Mouse (Mus musculus): ENCODE measurements around the gene Ddit4l. TPM values are rescaled to one million over a fixed set of nuclear protein-coding genes. Genes with fewer than 3 reads are reported as not detected.

The Ddit4l gene
- total and polyA plus RNA-seq, 3 experiments = 2.1 to 2.8 (median 2.3) TPM

- H3K4me1 ChIP-seq (ENCODE audit: control insufficient read depth, insufficient read depth, low read length) = no peaks in the 10 kb centered on the region
- DNase-seq = no peak
- H3K4me3 ChIP-seq = no peak overlapping the region
- TF ChIP-seq POLR2A (IDR thresholded peaks at IDR 0.05; ENCODE audit: insufficient read depth, low read depth, low read length) (no peak), EP300 (IDR thresholded peaks at IDR 0.05; ENCODE audit: insufficient read depth, low read depth, low read length) (no peak), CTCF (IDR thresholded peaks at IDR 0.05) (no peak)
- no peaks in the 10 kb centered on the region for H3K36me3 ChIP-seq (ENCODE audit: control insufficient read depth, insufficient read depth, low read length)
- 72% methylated on average over 5 of the region's 5 CpGs for WGBS
- no peak overlapping the region for H3K9ac ChIP-seq (ENCODE audit: low read depth, low read length)
- H3K27me3 ChIP-seq (ENCODE audit: control insufficient read depth, insufficient read depth, low read length) = no peaks in the 10 kb centered on the region
- intact Hi-C loops (cut with DNase I) = no loop called here
- no peaks in the 10 kb centered on the region for H3K79me2 ChIP-seq (replicated peaks; ENCODE audit: control insufficient read depth, insufficient read depth, low read length)
- no peak overlapping the region for H3K27ac ChIP-seq
Observed at GRCm38 (mm10) chr3:137641238-137641637, 19.8 kb downstream of the Ddit4l start.

- intact Hi-C loops (cut with DNase I) = no loop called here
- Histone ChIP-seq H3K4me1 (ENCODE audit: control insufficient read depth, insufficient read depth, low read length) (no peaks in the 10 kb centered on the region), H3K4me3 (no peak overlapping the region), H3K36me3 (ENCODE audit: control insufficient read depth, insufficient read depth, low read length) (no peaks in the 10 kb centered on the region), H3K27me3 (ENCODE audit: control insufficient read depth, insufficient read depth, low read length) (no peaks in the 10 kb centered on the region), H3K79me2 (replicated peaks; ENCODE audit: control insufficient read depth, insufficient read depth, low read length) (no peaks in the 10 kb centered on the region), H3K27ac (no peak overlapping the region), H3K9ac (ENCODE audit: low read depth, low read length) (no peak overlapping the region)
- TF ChIP-seq POLR2A (IDR thresholded peaks at IDR 0.05; ENCODE audit: insufficient read depth, low read depth, low read length) = no peak
- TF ChIP-seq EP300 (IDR thresholded peaks at IDR 0.05; ENCODE audit: insufficient read depth, low read depth, low read length) = no peak
- no peak for TF ChIP-seq CTCF (IDR thresholded peaks at IDR 0.05)
- no peak for DNase-seq
- 67% methylated on average over 8 of the region's 8 CpGs for WGBS
Observed at GRCm38 (mm10) chr3:137642137-137642536, 20.7 kb downstream of the Ddit4l start.

- H3K9ac ChIP-seq (ENCODE audit: low read depth, low read length) = no peak overlapping the region
- H3K79me2 ChIP-seq (replicated peaks; ENCODE audit: control insufficient read depth, insufficient read depth, low read length) = no peaks in the 10 kb centered on the region
- H3K27me3 ChIP-seq (ENCODE audit: control insufficient read depth, insufficient read depth, low read length) = no peaks in the 10 kb centered on the region
- intact Hi-C loops (cut with DNase I) = no loop called here
- H3K4me1 ChIP-seq (ENCODE audit: control insufficient read depth, insufficient read depth, low read length) = no peaks in the 10 kb centered on the region
- no peak overlapping the region for H3K4me3 ChIP-seq
- DNase-seq = no peak
- no peak for TF ChIP-seq POLR2A (IDR thresholded peaks at IDR 0.05; ENCODE audit: insufficient read depth, low read depth, low read length)
- TF ChIP-seq CTCF (IDR thresholded peaks at IDR 0.05) = no peak
- no peak for TF ChIP-seq EP300 (IDR thresholded peaks at IDR 0.05; ENCODE audit: insufficient read depth, low read depth, low read length)
- 70% methylated on average over 3 of the region's 3 CpGs for WGBS
- no peak overlapping the region for H3K27ac ChIP-seq
- H3K36me3 ChIP-seq (ENCODE audit: control insufficient read depth, insufficient read depth, low read length) = no peaks in the 10 kb centered on the region
Observed at GRCm38 (mm10) chr3:137642568-137642967, 21.2 kb downstream of the Ddit4l start.

- no peaks in the 10 kb centered on the region for H3K79me2 ChIP-seq (replicated peaks; ENCODE audit: control insufficient read depth, insufficient read depth, low read length)
- TF ChIP-seq CTCF (IDR thresholded peaks at IDR 0.05) (no peak), EP300 (IDR thresholded peaks at IDR 0.05; ENCODE audit: insufficient read depth, low read depth, low read length) (no peak), POLR2A (IDR thresholded peaks at IDR 0.05; ENCODE audit: insufficient read depth, low read depth, low read length) (no peak)
- intact Hi-C loops (cut with DNase I) = no loop called here
- no peaks in the 10 kb centered on the region for H3K27me3 ChIP-seq (ENCODE audit: control insufficient read depth, insufficient read depth, low read length)
- H3K4me3 ChIP-seq = no peak overlapping the region
- no peak for DNase-seq
- no peak overlapping the region for H3K27ac ChIP-seq
- H3K4me1 ChIP-seq (ENCODE audit: control insufficient read depth, insufficient read depth, low read length) = no peaks in the 10 kb centered on the region
- 98% methylated on average over 3 of the region's 3 CpGs for WGBS
- no peak overlapping the region for H3K9ac ChIP-seq (ENCODE audit: low read depth, low read length)
- no peaks in the 10 kb centered on the region for H3K36me3 ChIP-seq (ENCODE audit: control insufficient read depth, insufficient read depth, low read length)
Observed at GRCm38 (mm10) chr3:137644081-137644480, 22.7 kb downstream of the Ddit4l start.

GRCm38 (mm10) chr3:137644947-137645346 is 23.5 kb downstream of the Ddit4l start:
- TF ChIP-seq POLR2A (IDR thresholded peaks at IDR 0.05; ENCODE audit: insufficient read depth, low read depth, low read length) (no peak), EP300 (IDR thresholded peaks at IDR 0.05; ENCODE audit: insufficient read depth, low read depth, low read length) (no peak), CTCF (IDR thresholded peaks at IDR 0.05) (no peak)
- no peaks in the 10 kb centered on the region for H3K4me1 ChIP-seq (ENCODE audit: control insufficient read depth, insufficient read depth, low read length)
- H3K9ac ChIP-seq (ENCODE audit: low read depth, low read length) = no peak overlapping the region
- no peak overlapping the region for H3K27ac ChIP-seq
- H3K36me3 ChIP-seq (ENCODE audit: control insufficient read depth, insufficient read depth, low read length) = no peaks in the 10 kb centered on the region
- WGBS = 87% methylated on average over 6 of the region's 6 CpGs
- no peaks in the 10 kb centered on the region for H3K79me2 ChIP-seq (replicated peaks; ENCODE audit: control insufficient read depth, insufficient read depth, low read length)
- intact Hi-C loops (cut with DNase I) = no loop called here
- no peak overlapping the region for H3K4me3 ChIP-seq
- no peak for DNase-seq
- H3K27me3 ChIP-seq (ENCODE audit: control insufficient read depth, insufficient read depth, low read length) = no peaks in the 10 kb centered on the region

GRCm38 (mm10) chr3:137647427-137648100 is 26.2 kb downstream of the Ddit4l start:
- intact Hi-C loops (cut with DNase I) = no loop called here
- no peak overlapping the region for H3K9ac ChIP-seq (ENCODE audit: low read depth, low read length)
- no peaks in the 10 kb centered on the region for H3K79me2 ChIP-seq (replicated peaks; ENCODE audit: control insufficient read depth, insufficient read depth, low read length)
- no peaks in the 10 kb centered on the region for H3K27me3 ChIP-seq (ENCODE audit: control insufficient read depth, insufficient read depth, low read length)
- H3K36me3 ChIP-seq (ENCODE audit: control insufficient read depth, insufficient read depth, low read length) = no peaks in the 10 kb centered on the region
- no peak for TF ChIP-seq EP300 (IDR thresholded peaks at IDR 0.05; ENCODE audit: insufficient read depth, low read depth, low read length)
- TF ChIP-seq CTCF (IDR thresholded peaks at IDR 0.05) = no peak
- no peak for TF ChIP-seq POLR2A (IDR thresholded peaks at IDR 0.05; ENCODE audit: insufficient read depth, low read depth, low read length)
- H3K4me3 ChIP-seq = no peak overlapping the region
- no peaks in the 10 kb centered on the region for H3K4me1 ChIP-seq (ENCODE audit: control insufficient read depth, insufficient read depth, low read length)
- DNase-seq = no peak
- 79% methylated on average over 12 of the region's 12 CpGs for WGBS
- H3K27ac ChIP-seq = no peak overlapping the region
